Mouse (Mus musculus): Measurements from ENCODE around the gene H2-Eb1. TPM values are rescaled to one million over a fixed set of nuclear protein-coding genes. Genes with fewer than 3 reads are reported as not detected.
"Not testable (repeated sequence)": the region's sequence is repeated elsewhere in the genome, so short reads cannot be mapped to it uniquely, and the experiment has no call there.

H2-Eb1 gene
- polyA plus RNA-seq, 1 experiment = 398 TPM

- Histone ChIP-seq H3K27ac (ENCODE audit: insufficient read depth, low read depth, low read length) (peak overlapping the region; percentile 89), H3K4me1 (ENCODE audit: control insufficient read depth, insufficient read depth, insufficient read length, low read length) (peaks cover 12% of the 10 kb centered on the region), H3K27me3 (ENCODE audit: control insufficient read depth, insufficient read depth, low read length) (no peaks in the 10 kb centered on the region), H3K36me3 (ENCODE audit: control insufficient read depth, insufficient read depth, low read length) (no peaks in the 10 kb centered on the region), H3K4me3 (ENCODE audit: low read depth, low read length) (no peak overlapping the region)
- 12% methylated on average over 4 of the region's 4 CpGs for WGBS
- TF ChIP-seq POLR2A (IDR thresholded peaks at IDR 0.05; ENCODE audit: low read depth, low read length) (no peak), CTCF (IDR thresholded peaks at IDR 0.05; ENCODE audit: extremely low read depth, insufficient read length, insufficient replicate concordance, low read depth, low read length) (no peak)
Measured at GRCm38 (mm10) chr17:34304751-34305150, 916 bp upstream of the H2-Eb1 start.

- no peaks in the 10 kb centered on the region for H3K36me3 ChIP-seq (ENCODE audit: control insufficient read depth, insufficient read depth, low read length)
- H3K27me3 ChIP-seq (ENCODE audit: control insufficient read depth, insufficient read depth, low read length) = no peaks in the 10 kb centered on the region
- peak overlapping the region; percentile 93 for H3K27ac ChIP-seq (ENCODE audit: insufficient read depth, low read depth, low read length)
- no peak for TF ChIP-seq CTCF (IDR thresholded peaks at IDR 0.05; ENCODE audit: extremely low read depth, insufficient read length, insufficient replicate concordance, low read depth, low read length)
- no peak for TF ChIP-seq POLR2A (IDR thresholded peaks at IDR 0.05; ENCODE audit: low read depth, low read length)
- WGBS = 76% methylated on average over 2 of the region's 2 CpGs
- H3K4me1 ChIP-seq (ENCODE audit: control insufficient read depth, insufficient read depth, insufficient read length, low read length) = peaks cover 13% of the 10 kb centered on the region; the same call in 1 of the 2 replicates
- peak overlapping the region; percentile 50 for H3K4me3 ChIP-seq (ENCODE audit: low read depth, low read length)
Measured at GRCm38 (mm10) chr17:34306407-34306806, 740 bp downstream of the H2-Eb1 start.

DNA sequence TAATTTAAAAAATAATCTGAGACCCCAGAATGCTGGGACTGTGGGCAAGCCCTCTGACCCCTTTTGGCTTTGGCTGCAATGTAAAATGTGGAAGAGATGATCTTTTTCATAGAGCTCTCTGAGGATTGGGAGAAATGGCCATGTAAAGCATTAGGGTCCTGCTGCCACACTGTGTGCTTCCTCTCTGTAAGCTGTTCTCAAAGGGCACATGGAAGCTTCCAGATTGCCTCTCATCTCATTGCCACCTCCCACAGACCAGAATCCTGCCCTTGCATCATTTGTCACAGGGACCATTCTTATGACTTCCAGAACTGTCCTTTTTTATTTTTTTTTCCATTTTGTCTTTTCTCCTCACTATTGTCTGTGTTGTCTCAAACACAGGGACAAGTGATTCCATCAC lies 1.5 kb downstream of the H2-Eb1 start:
- H3K36me3 ChIP-seq (ENCODE audit: control insufficient read depth, insufficient read depth, low read length) = no peaks in the 10 kb centered on the region
- no peak overlapping the region for H3K4me3 ChIP-seq (ENCODE audit: low read depth, low read length)
- peak overlapping the region; percentile 13; the same call in 1 of the 2 replicates for H3K27ac ChIP-seq (ENCODE audit: insufficient read depth, low read depth, low read length)
- H3K4me1 ChIP-seq (ENCODE audit: control insufficient read depth, insufficient read depth, insufficient read length, low read length) = peaks cover 13% of the 10 kb centered on the region
- no peaks in the 10 kb centered on the region for H3K27me3 ChIP-seq (ENCODE audit: control insufficient read depth, insufficient read depth, low read length)
- TF ChIP-seq POLR2A (IDR thresholded peaks at IDR 0.05; ENCODE audit: low read depth, low read length) = no peak
- no peak for TF ChIP-seq CTCF (IDR thresholded peaks at IDR 0.05; ENCODE audit: extremely low read depth, insufficient read length, insufficient replicate concordance, low read depth, low read length)

- Histone ChIP-seq H3K27ac (ENCODE audit: insufficient read depth, low read depth, low read length) (no peak overlapping the region), H3K4me3 (ENCODE audit: low read depth, low read length) (peak overlapping the region; percentile 31), H3K4me1 (ENCODE audit: control insufficient read depth, insufficient read depth, insufficient read length, low read length) (peaks cover 13% of the 10 kb centered on the region), H3K27me3 (ENCODE audit: control insufficient read depth, insufficient read depth, low read length) (no peaks in the 10 kb centered on the region), H3K36me3 (ENCODE audit: control insufficient read depth, insufficient read depth, low read length) (0 out of 2 replicates have a peak, but pooled peaks cover 2% of the 10 kb centered on the region)
- WGBS = 80% methylated on average over 4 of the region's 4 CpGs
- TF ChIP-seq POLR2A (IDR thresholded peaks at IDR 0.05; ENCODE audit: low read depth, low read length) (no peak), CTCF (IDR thresholded peaks at IDR 0.05; ENCODE audit: extremely low read depth, insufficient read length, insufficient replicate concordance, low read depth, low read length) (no peak)
Measured at GRCm38 (mm10) chr17:34308161-34308560, 2.5 kb downstream of the H2-Eb1 start.

DNA sequence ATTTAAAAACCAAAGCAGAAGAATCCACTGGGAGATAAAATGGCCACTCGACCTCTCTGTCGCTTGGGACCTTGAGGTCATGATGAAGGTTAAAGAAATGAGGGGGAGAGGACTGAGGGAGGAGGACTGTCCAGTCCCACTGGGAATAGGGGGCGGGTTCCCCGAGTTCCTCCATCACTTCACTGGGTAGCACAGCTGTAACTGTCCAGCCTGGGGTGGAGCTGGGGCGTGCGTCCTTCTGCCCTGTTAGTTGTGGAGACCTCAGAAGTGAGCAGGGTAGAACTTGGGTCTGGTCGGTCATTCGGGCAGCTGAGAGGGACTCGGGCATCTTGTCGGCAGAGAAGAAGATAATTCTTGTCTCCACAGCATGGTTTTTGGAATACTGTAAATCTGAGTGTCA lies 3.6 kb downstream of the H2-Eb1 start:
- WGBS = 27% methylated on average over 10 of the region's 10 CpGs
- Histone ChIP-seq H3K27ac (ENCODE audit: insufficient read depth, low read depth, low read length) (peak overlapping the region; percentile 58), H3K4me1 (ENCODE audit: control insufficient read depth, insufficient read depth, insufficient read length, low read length) (peaks cover 10% of the 10 kb centered on the region), H3K27me3 (ENCODE audit: control insufficient read depth, insufficient read depth, low read length) (no peaks in the 10 kb centered on the region), H3K4me3 (ENCODE audit: low read depth, low read length) (peak overlapping the region; percentile 68), H3K36me3 (ENCODE audit: control insufficient read depth, insufficient read depth, low read length) (peaks cover 7% of the 10 kb centered on the region; the same call in 1 of the 2 replicates)
- no peak for TF ChIP-seq POLR2A (IDR thresholded peaks at IDR 0.05; ENCODE audit: low read depth, low read length)
- no peak for TF ChIP-seq CTCF (IDR thresholded peaks at IDR 0.05; ENCODE audit: extremely low read depth, insufficient read length, insufficient replicate concordance, low read depth, low read length)

DNA sequence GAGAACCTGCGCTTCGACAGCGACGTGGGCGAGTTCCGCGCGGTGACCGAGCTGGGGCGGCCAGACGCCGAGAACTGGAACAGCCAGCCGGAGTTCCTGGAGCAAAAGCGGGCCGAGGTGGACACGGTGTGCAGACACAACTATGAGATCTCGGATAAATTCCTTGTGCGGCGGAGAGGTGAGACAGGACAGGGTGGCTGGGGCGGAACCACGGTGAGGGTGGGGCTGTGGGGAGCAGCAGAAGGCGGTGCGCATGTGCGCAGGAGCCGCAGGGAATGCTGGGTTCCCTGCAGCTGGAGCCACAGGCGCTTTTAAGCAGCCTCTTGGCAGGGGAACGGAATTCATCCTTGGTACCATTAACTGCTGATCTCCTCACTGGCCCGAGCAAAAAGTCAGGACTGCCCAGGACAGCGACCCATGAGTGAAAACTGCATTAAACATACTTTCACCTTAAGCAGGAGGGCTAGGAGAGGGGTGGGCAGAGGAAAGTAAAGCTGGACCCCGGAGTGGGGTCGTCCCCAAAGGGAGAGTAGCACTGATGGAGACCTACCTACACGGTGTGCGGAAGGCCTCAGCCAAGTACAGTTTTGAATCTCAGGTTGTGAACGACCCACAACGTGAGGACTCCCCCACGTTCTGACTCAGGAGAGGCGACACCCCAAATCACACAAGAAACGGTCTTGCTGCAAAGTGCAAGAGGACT lies 4.2 kb downstream of the H2-Eb1 start:
- H3K4me1 ChIP-seq (ENCODE audit: control insufficient read depth, insufficient read depth, insufficient read length, low read length) = peaks cover 7% of the 10 kb centered on the region
- WGBS = 22% methylated on average over 38 of the region's 38 CpGs
- peak overlapping the region; percentile 58 for H3K27ac ChIP-seq (ENCODE audit: insufficient read depth, low read depth, low read length)

GRCm38 (mm10) chr17:34310526-34310925 lies 4.9 kb downstream of the H2-Eb1 start:
- H3K27ac ChIP-seq (ENCODE audit: insufficient read depth, low read depth, low read length); H3K27me3 ChIP-seq (ENCODE audit: control insufficient read depth, insufficient read depth, low read length); H3K4me1 ChIP-seq (ENCODE audit: control insufficient read depth, insufficient read depth, insufficient read length, low read length); H3K4me3 ChIP-seq (ENCODE audit: low read depth, low read length): not testable (repeated sequence)
- 67% methylated on average over 3 of the region's 3 CpGs for WGBS
- H3K36me3 ChIP-seq (ENCODE audit: control insufficient read depth, insufficient read depth, low read length) = peaks cover 17% of the 10 kb centered on the region

More for the DNA sequence above, 4.2 kb downstream of the H2-Eb1 start:
- TF ChIP-seq POLR2A (IDR thresholded peaks at IDR 0.05; ENCODE audit: low read depth, low read length) (no peak), CTCF (IDR thresholded peaks at IDR 0.05; ENCODE audit: extremely low read depth, insufficient read length, insufficient replicate concordance, low read depth, low read length) (no peak)
- Histone ChIP-seq H3K36me3 (ENCODE audit: control insufficient read depth, insufficient read depth, low read length) (peaks cover 10% of the 10 kb centered on the region), H3K27me3 (ENCODE audit: control insufficient read depth, insufficient read depth, low read length) (no peaks in the 10 kb centered on the region), H3K4me3 (ENCODE audit: low read depth, low read length) (peak overlapping the region; percentile 68)
